Mouse (Mus musculus) spleen, adult 2 months (tissue): ENCODE measurements around the gene Slc16a2. TPM values are rescaled to one million over a fixed set of nuclear protein-coding genes. Genes with fewer than 3 reads are reported as not detected.

Experiments
- DNase-seq, 2 experiments: peaks; one replicate each; pipeline versions ENCODE4 v3.0.0 to v3.0.0-alpha.2; 2012 to 2021; ENCODE audit warnings: low spot score in 2 of 2, low read depth in 1 of 2
- H3K27ac ChIP-seq: fragments of 200-500 bp; 2 replicates; pipeline ENCODE4 v1.5.1; 2012; ENCODE audit warnings: low read length, inconsistent platforms; ENCODE audit not compliant: insufficient read depth
- H3K27me3 ChIP-seq: fragments of 200-500 bp; 2 replicates; pipeline ENCODE4 v1.6.1; 2012; ENCODE audit warnings: mild to moderate bottlenecking, moderate library complexity, low read length, inconsistent platforms; ENCODE audit not compliant: control insufficient read depth, insufficient read depth
- H3K36me3 ChIP-seq: fragments of 200-500 bp; 2 replicates; pipeline ENCODE4 v1.6.1; 2012; ENCODE audit warnings: mild to moderate bottlenecking, low read length, inconsistent platforms; ENCODE audit not compliant: control insufficient read depth, insufficient read depth
- H3K4me1 ChIP-seq: fragments of 200-500 bp; 2 replicates; pipeline ENCODE4 v1.6.1; 2011; ENCODE audit warnings: inconsistent platforms; ENCODE audit not compliant: control insufficient read depth, insufficient read depth, insufficient read length
- H3K4me3 ChIP-seq: fragments of 200-500 bp; 2 replicates; pipeline ENCODE4 v1.5.1; 2011; ENCODE audit warnings: mild to moderate bottlenecking, inconsistent platforms; ENCODE audit not compliant: insufficient read depth, insufficient read length; ENCODE audit errors: extremely low read depth
- CTCF ChIP-seq: fragments of 200-500 bp; IDR thresholded peaks from 2 replicates; pipeline ENCODE4 v1.5.1; 2011; ENCODE audit warnings: mild to moderate bottlenecking, inconsistent platforms; ENCODE audit not compliant: insufficient read depth, insufficient read length, insufficient replicate concordance; ENCODE audit errors: extremely low read depth
- POLR2A ChIP-seq: fragments of 200-500 bp; IDR thresholded peaks from 2 replicates; pipeline ENCODE4 v1.6.1; 2011; ENCODE audit warnings: low read depth, low read length, inconsistent platforms
- WGBS: fragments of 180-500 bp; shearing (Covaris S2); methylation state at CpG from one replicate; pipeline ENCODE4 v1.1.7; 2018; 5-methylcytosine and 5-hydroxymethylcytosine counted together
- polyA plus RNA-seq: library from polyadenylated mRNA; depleted of rRNA; stranded (reverse); fragments of >200 nt; gene quantifications from 2 replicates; pipeline ENCODE4 v1.2.3, GENCODE M21; 2012

The Slc16a2 gene
- polyA plus RNA-seq, 1 experiment, result 4.3 TPM

GRCm38 (mm10) chrX:103712922-103713321, 108.9 kb downstream of the Slc16a2 start:
- Histone ChIP-seq H3K4me3 (no peak overlapping the region), H3K27ac (no peak overlapping the region), H3K36me3 (no peaks in the 10 kb centered on the region), H3K4me1 (no peaks in the 10 kb centered on the region), H3K27me3 (no peaks in the 10 kb centered on the region)
- WGBS, result 82% methylated on average over 7 of the region's 7 CpGs
- TF ChIP-seq CTCF (no peak), POLR2A (no peak)
- no peak for DNase-seq

DNA sequence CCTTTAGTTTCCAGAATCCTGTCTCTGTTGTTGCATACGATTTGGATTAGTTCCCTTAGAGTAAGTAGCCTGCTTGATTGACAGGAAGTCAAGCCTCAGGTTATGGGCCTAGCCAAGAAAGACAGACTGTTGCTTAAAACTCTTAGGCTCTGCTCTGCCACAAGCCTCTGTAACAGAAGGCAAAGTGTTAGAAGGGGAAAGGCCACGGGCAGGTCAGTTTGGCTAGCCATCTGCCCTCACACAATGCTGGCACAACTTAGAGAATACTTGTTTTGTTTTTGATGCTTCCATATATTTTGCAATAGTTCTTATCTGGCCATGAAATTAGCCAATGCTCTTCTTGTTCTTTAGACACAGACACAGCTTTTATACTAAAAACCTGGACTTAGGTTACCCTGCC, 112.1 kb downstream of the Slc16a2 start:
- TF ChIP-seq POLR2A (no peak), CTCF (no peak)
- 80% methylated on average over 2 of the region's 2 CpGs for WGBS
- H3K4me1 ChIP-seq, result no peaks in the 10 kb centered on the region
- H3K4me3 ChIP-seq, result no peak overlapping the region
- H3K36me3 ChIP-seq, result no peaks in the 10 kb centered on the region
- H3K27me3 ChIP-seq, result no peaks in the 10 kb centered on the region
- H3K27ac ChIP-seq, result no peak overlapping the region
- DNase-seq, result no peak

- no peaks in the 10 kb centered on the region for H3K4me1 ChIP-seq
- 79% methylated on average over 1 of the region's 1 CpGs for WGBS
- TF ChIP-seq CTCF, result no peak
- no peak for TF ChIP-seq POLR2A
- DNase-seq, result no peak
- H3K4me3 ChIP-seq, result no peak overlapping the region
- H3K27me3 ChIP-seq, result no peaks in the 10 kb centered on the region
- H3K36me3 ChIP-seq, result no peaks in the 10 kb centered on the region
- H3K27ac ChIP-seq, result no peak overlapping the region
These were observed 113.2 kb downstream of the Slc16a2 start for GRCm38 (mm10) chrX:103708592-103708991.

- no peak overlapping the region for H3K4me3 ChIP-seq
- no peaks in the 10 kb centered on the region for H3K27me3 ChIP-seq
- no peaks in the 10 kb centered on the region for H3K36me3 ChIP-seq
- WGBS, result 90% methylated on average over 4 of the region's 4 CpGs
- H3K4me1 ChIP-seq, result no peaks in the 10 kb centered on the region
- no peak overlapping the region for H3K27ac ChIP-seq
- TF ChIP-seq CTCF (no peak), POLR2A (no peak)
- DNase-seq, result no peak
These were observed 117.2 kb downstream of the Slc16a2 start for GRCm38 (mm10) chrX:103704611-103705010.

DNA sequence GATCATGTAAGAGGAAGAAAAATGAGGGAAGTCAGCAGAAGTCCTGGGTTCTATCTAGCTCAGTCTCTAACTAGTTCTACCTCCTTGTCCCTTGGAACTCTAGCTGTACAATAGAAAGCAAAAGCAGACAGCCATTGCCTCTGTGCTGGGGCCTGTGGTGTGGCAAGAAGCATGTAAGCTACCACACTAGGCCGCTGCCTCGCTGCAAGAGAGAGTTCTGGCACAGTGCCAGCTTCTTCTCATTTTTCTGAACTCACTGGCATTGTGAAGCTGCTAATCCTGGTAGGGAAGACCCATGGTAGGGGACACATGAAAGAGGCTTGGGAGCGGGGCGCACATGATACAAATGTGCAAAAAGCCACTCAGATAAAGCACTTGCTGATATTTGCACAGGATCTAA, 117.8 kb downstream of the Slc16a2 start:
- Histone ChIP-seq H3K4me3 (no peak overlapping the region), H3K27ac (no peak overlapping the region), H3K4me1 (no peaks in the 10 kb centered on the region), H3K36me3 (no peaks in the 10 kb centered on the region), H3K27me3 (no peaks in the 10 kb centered on the region)
- DNase-seq, result no peak
- 64% methylated on average over 4 of the region's 4 CpGs for WGBS
- TF ChIP-seq CTCF (no peak), POLR2A (no peak)

DNA sequence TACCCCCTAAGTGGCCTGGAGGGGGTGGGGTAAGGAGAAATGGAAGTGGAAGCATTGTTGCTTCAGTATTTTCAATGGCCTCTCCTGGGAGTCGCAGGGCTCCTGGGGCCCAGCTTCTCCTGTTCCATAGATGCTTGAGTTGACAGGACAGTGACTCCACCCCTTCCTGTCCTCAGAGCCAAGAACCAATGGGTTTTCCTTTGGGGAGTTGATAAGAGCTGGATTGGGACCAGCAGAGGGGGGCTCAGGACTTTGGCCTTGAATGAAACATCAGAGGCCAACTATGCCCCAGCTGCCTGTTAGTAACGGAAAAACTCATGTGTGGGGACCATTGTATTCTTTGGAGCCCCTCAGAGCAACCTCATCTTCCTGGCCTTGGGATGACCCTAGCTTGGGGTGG, 124.0 kb downstream of the Slc16a2 start:
- H3K27ac ChIP-seq, result no peak overlapping the region
- H3K36me3 ChIP-seq, result no peaks in the 10 kb centered on the region
- no peak for DNase-seq
- H3K4me1 ChIP-seq, result 0 out of 2 replicates have a peak, but pooled peaks cover 2% of the 10 kb centered on the region
- no peak overlapping the region for H3K4me3 ChIP-seq
- H3K27me3 ChIP-seq, result no peaks in the 10 kb centered on the region
- TF ChIP-seq CTCF, result no peak
- TF ChIP-seq POLR2A, result no peak
- 69% methylated on average over 2 of the region's 2 CpGs for WGBS

GRCm38 (mm10) chrX:103696081-103696519, 125.7 kb downstream of the Slc16a2 start:
- Histone ChIP-seq H3K4me3 (peak overlapping the region; percentile 13; the same call in 1 of the 2 replicates), H3K27ac (no peak overlapping the region), H3K4me1 (0 out of 2 replicates have a peak, but pooled peaks cover 2% of the 10 kb centered on the region), H3K36me3 (no peaks in the 10 kb centered on the region), H3K27me3 (no peaks in the 10 kb centered on the region)
- no peak for DNase-seq
- WGBS, result 18% methylated on average over 9 of the region's 9 CpGs
- TF ChIP-seq POLR2A, result no peak
- no peak for TF ChIP-seq CTCF
